Mouse (Mus musculus) hindbrain, embryonic 16.5 days (tissue): ENCODE results near the gene Add3. TPM values are rescaled to one million over a fixed set of nuclear protein-coding genes. Genes with fewer than 3 reads are reported as not detected.

Experiments
- ATAC-seq: fragments of 200-750 bp; cut with Nextera tagmentation; 2 replicates; pipeline ENCODE4 v1.8.0; 2017; ENCODE audit warnings: moderate TSS enrichment, moderate library complexity
- H3K27ac ChIP-seq: fragments of 300-500 bp; sonication (generic); 2 replicates; pipeline ENCODE4 v1.5.1; 2014; ENCODE audit warnings: low read depth, mild to moderate bottlenecking, control low read depth, low read length, moderate library complexity
- H3K27me3 ChIP-seq: fragments of 300-500 bp; sonication (generic); replicated peaks from 2 replicates; pipeline ENCODE4 v1.6.1; 2014; ENCODE audit warnings: low read length; ENCODE audit not compliant: control insufficient read depth, insufficient read depth
- H3K36me3 ChIP-seq: fragments of 300-500 bp; sonication (generic); 2 replicates; pipeline ENCODE4 v1.6.1; 2014; ENCODE audit warnings: mild to moderate bottlenecking, low read length, moderate library complexity, mixed read lengths; ENCODE audit not compliant: control insufficient read depth, insufficient read depth
- H3K4me1 ChIP-seq: fragments of 300-500 bp; sonication (generic); 2 replicates; pipeline ENCODE4 v1.6.1; 2014; ENCODE audit warnings: low read depth, low read length; ENCODE audit not compliant: control insufficient read depth, insufficient read depth
- H3K4me2 ChIP-seq: fragments of 300-500 bp; sonication (generic); 2 replicates; pipeline ENCODE4 v1.6.1; 2014; ENCODE audit warnings: mild to moderate bottlenecking, low read length, control low read depth, moderate library complexity
- H3K4me3 ChIP-seq: fragments of 300-500 bp; sonication (generic); 2 replicates; pipeline ENCODE4 v1.5.1; 2014; ENCODE audit warnings: mild to moderate bottlenecking, low read length, control low read depth, moderate library complexity
- H3K9ac ChIP-seq: fragments of 300-500 bp; sonication (generic); 2 replicates; pipeline ENCODE4 v1.6.1; 2014; ENCODE audit warnings: low read depth, mild to moderate bottlenecking, control low read depth, low read length, moderate library complexity
- H3K9me3 ChIP-seq: fragments of 300-500 bp; sonication (generic); 2 replicates; pipeline ENCODE4 v1.6.1; 2014; ENCODE audit warnings: mild to moderate bottlenecking, low read length, moderate library complexity; ENCODE audit not compliant: control insufficient read depth
- WGBS: fragments of 180-500 bp; shearing (Covaris S2); extraction: QIAGEN DNeasy Blood & Tissue Kit; methylation state at CpG from one replicate; pipeline ENCODE4 v1.1.7; 2014; 5-methylcytosine and 5-hydroxymethylcytosine counted together
- polyA plus RNA-seq: library from polyadenylated mRNA; unstranded; fragments of >200 nt; fragmentation: Nextera tagmentation; extraction: Ambion mirVana; gene quantifications from 2 replicates; pipeline ENCODE4 v1.2.1, GENCODE M21; 2015

Gene Add3
- polyA plus RNA-seq, 1 experiment from 2014 or later, result 51.6 TPM

- H3K9ac ChIP-seq, result no peak overlapping the region
- no peak for ATAC-seq
- no peak overlapping the region for H3K4me3 ChIP-seq
- H3K36me3 ChIP-seq, result no peaks in the 10 kb centered on the region
- no peaks in the 10 kb centered on the region for H3K9me3 ChIP-seq
- H3K27me3 ChIP-seq, result no peaks in the 10 kb centered on the region
- H3K4me2 ChIP-seq, result no peak overlapping the region
- no peak overlapping the region for H3K27ac ChIP-seq
- 83% methylated on average over 18 of the region's 18 CpGs for WGBS
- no peaks in the 10 kb centered on the region for H3K4me1 ChIP-seq
Measured at GRCm38 (mm10) chr19:53107361-53108247, 32.6 kb upstream of the Add3 start.

GRCm38 (mm10) chr19:53111996-53112590, 28.1 kb upstream of the Add3 start:
- ATAC-seq, result no peak
- Histone ChIP-seq H3K9ac (no peak overlapping the region), H3K27ac (no peak overlapping the region; the same call in 1 of the 2 replicates), H3K27me3 (no peaks in the 10 kb centered on the region), H3K4me1 (no peaks in the 10 kb centered on the region), H3K9me3 (no peaks in the 10 kb centered on the region), H3K36me3 (no peaks in the 10 kb centered on the region), H3K4me2 (no peak overlapping the region), H3K4me3 (no peak overlapping the region)
- 45% methylated on average over 7 of the region's 7 CpGs for WGBS

- H3K4me1 ChIP-seq, result no peaks in the 10 kb centered on the region
- no peak for ATAC-seq
- H3K4me2 ChIP-seq, result no peak overlapping the region
- no peak overlapping the region for H3K9ac ChIP-seq
- WGBS, result 85% methylated on average over 8 of the region's 8 CpGs
- H3K4me3 ChIP-seq, result no peak overlapping the region
- no peak overlapping the region for H3K27ac ChIP-seq
- H3K9me3 ChIP-seq, result no peaks in the 10 kb centered on the region
- no peaks in the 10 kb centered on the region for H3K36me3 ChIP-seq
- H3K27me3 ChIP-seq, result no peaks in the 10 kb centered on the region
Measured at GRCm38 (mm10) chr19:53119255-53119795, 20.9 kb upstream of the Add3 start.

- no peak overlapping the region for H3K4me2 ChIP-seq
- H3K27me3 ChIP-seq, result no peaks in the 10 kb centered on the region
- no peaks in the 10 kb centered on the region for H3K36me3 ChIP-seq
- no peaks in the 10 kb centered on the region for H3K4me1 ChIP-seq
- 65% methylated on average over 3 of the region's 3 CpGs for WGBS
- H3K9me3 ChIP-seq, result no peaks in the 10 kb centered on the region
- H3K27ac ChIP-seq, result no peak overlapping the region
- no peak for ATAC-seq
- no peak overlapping the region for H3K4me3 ChIP-seq
- H3K9ac ChIP-seq, result no peak overlapping the region
Measured at GRCm38 (mm10) chr19:53120483-53120882, 19.8 kb upstream of the Add3 start.

GRCm38 (mm10) chr19:53122641-53123241, 17.5 kb upstream of the Add3 start:
- H3K9ac ChIP-seq, result no peak overlapping the region
- no peak overlapping the region for H3K4me3 ChIP-seq
- H3K36me3 ChIP-seq, result no peaks in the 10 kb centered on the region
- ATAC-seq, result no peak
- no peaks in the 10 kb centered on the region for H3K27me3 ChIP-seq
- no peak overlapping the region for H3K4me2 ChIP-seq
- H3K27ac ChIP-seq, result no peak overlapping the region
- no peaks in the 10 kb centered on the region for H3K4me1 ChIP-seq
- 86% methylated on average over 6 of the region's 6 CpGs for WGBS
- no peaks in the 10 kb centered on the region for H3K9me3 ChIP-seq

- WGBS, result 75% methylated on average over 5 of the region's 5 CpGs
- ATAC-seq, result no peak
- Histone ChIP-seq H3K4me3 (no peak overlapping the region), H3K27ac (no peak overlapping the region), H3K9ac (no peak overlapping the region), H3K4me2 (no peak overlapping the region), H3K4me1 (no peaks in the 10 kb centered on the region), H3K27me3 (no peaks in the 10 kb centered on the region), H3K36me3 (no peaks in the 10 kb centered on the region), H3K9me3 (no peaks in the 10 kb centered on the region)
Measured at GRCm38 (mm10) chr19:53123301-53123700, 16.9 kb upstream of the Add3 start.

- no peaks in the 10 kb centered on the region for H3K27me3 ChIP-seq
- H3K9me3 ChIP-seq, result no peaks in the 10 kb centered on the region
- no peaks in the 10 kb centered on the region for H3K4me1 ChIP-seq
- no peak overlapping the region for H3K4me2 ChIP-seq
- no peaks in the 10 kb centered on the region for H3K36me3 ChIP-seq
- ATAC-seq, result no peak
- H3K27ac ChIP-seq, result no peak overlapping the region
- H3K9ac ChIP-seq, result no peak overlapping the region
- 82% methylated on average over 2 of the region's 2 CpGs for WGBS
- H3K4me3 ChIP-seq, result no peak overlapping the region
Measured at GRCm38 (mm10) chr19:53125679-53126078, 14.6 kb upstream of the Add3 start.

GRCm38 (mm10) chr19:53126546-53126945, 13.7 kb upstream of the Add3 start:
- no peak for ATAC-seq
- Histone ChIP-seq H3K4me1 (no peaks in the 10 kb centered on the region), H3K4me3 (no peak overlapping the region), H3K9ac (no peak overlapping the region), H3K4me2 (no peak overlapping the region), H3K27me3 (no peaks in the 10 kb centered on the region), H3K36me3 (no peaks in the 10 kb centered on the region), H3K27ac (no peak overlapping the region), H3K9me3 (no peaks in the 10 kb centered on the region)
- 78% methylated on average over 4 of the region's 4 CpGs for WGBS
